Mouse (Mus musculus) adrenal gland, postnatal 25 days (tissue): Measurements from ENCODE around the gene Pawr. TPM values are rescaled to one million over a fixed set of nuclear protein-coding genes. Genes with fewer than 3 reads are reported as not detected.

ENCODE experiments used
- DNase-seq: peaks from one replicate; pipeline ENCODE4 v3.0.0; 2021; ENCODE audit warnings: mixed read lengths
- microRNA-seq, 2 experiments: library from miRNA; unstranded; fragments of <30 nt; microRNA quantifications; one replicate each; pipeline ENCODE4 v1.2.0; 2021
- total RNA-seq: library from RNA; stranded (reverse); gene quantifications from 2 replicates; pipeline ENCODE4 v1.2.3, GENCODE M21; 2021

Gene Pawr
- total RNA-seq, 1 experiment from 2014 or later, result 12.3 TPM

DNA sequence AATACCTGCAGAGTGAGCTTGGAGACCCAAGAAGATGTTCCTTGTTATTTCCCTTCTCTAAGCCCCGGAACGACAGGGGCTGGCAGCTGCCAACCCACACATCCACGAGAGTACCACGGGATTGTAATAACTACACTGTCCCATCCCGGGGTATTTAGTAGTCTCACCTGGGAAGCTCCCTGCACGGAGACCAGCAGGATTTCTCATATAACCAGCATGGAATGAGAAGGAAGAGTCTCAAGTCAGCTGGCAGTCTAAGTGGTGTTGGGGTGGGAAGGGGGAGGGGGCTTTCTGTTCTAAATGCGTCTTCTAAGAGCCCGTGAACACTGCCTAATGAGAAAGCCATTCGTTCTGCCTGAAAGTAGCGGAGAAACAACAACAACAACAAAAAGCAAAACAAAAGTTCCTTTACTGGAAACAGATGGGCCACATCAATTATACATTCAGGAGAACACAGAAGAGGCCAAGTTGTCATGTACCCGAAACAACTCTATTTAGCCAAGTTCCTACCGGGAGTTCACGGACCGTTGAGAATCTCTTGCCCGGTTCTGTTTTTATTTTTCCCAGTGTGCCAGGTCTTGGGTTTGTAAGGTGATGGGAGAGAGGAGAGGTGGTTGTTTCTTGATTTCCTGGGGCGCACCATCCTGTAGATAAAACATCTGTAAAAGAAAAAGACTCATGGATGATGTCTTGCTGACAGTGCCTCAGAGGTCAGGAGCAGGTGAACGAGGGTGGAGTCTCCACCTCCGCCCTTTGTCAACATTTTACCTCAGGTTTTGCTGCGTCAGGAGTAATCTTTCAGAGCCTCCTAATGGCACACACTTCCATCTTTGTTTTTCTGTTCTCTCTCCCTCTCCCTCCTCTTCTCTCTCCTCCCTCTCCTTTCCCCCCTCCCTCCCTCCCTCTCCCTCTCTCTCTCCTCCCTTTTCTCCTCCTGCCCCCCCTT, 112.3 kb downstream of the Pawr start:
- no peak for DNase-seq

DNA sequence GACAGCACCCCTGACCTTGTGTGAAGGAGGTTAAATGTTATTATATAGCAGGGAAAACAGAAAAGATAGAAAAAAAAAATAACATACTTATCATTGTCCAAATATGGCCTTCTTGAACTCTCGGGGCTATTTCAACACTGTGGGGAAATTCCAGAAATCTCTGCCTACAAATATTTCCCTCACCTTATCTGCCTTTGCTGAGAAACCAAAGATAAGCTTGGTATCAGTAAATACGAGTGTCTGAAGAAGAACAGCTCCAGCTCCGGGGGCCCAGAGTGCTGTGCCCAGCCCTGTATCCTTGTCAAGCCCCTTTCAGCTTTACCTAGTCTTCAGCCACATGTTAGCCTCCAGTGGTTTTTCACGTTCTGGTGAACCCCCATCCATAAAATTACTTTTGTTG, 113.2 kb downstream of the Pawr start:
- no peak for DNase-seq

DNA sequence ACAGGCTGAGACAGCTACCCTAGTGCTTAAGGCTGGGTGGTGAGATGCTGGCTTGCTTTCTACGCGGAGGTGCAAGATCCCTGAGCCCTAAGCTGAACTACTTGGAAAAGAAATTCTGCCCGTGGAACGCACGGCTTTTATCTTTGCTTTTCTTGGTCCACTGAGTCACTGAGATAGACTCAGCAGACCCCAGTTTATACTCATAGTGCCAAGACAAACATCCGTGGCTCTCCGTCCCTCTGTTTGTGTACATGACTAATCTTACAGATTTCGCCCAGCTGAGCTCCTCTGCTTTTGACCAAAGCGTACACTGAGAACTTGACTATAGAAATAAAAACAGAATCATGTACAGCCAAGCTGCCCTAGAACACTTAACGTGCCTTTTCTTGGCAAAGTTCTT, 113.7 kb downstream of the Pawr start:
- no peak for DNase-seq

DNA sequence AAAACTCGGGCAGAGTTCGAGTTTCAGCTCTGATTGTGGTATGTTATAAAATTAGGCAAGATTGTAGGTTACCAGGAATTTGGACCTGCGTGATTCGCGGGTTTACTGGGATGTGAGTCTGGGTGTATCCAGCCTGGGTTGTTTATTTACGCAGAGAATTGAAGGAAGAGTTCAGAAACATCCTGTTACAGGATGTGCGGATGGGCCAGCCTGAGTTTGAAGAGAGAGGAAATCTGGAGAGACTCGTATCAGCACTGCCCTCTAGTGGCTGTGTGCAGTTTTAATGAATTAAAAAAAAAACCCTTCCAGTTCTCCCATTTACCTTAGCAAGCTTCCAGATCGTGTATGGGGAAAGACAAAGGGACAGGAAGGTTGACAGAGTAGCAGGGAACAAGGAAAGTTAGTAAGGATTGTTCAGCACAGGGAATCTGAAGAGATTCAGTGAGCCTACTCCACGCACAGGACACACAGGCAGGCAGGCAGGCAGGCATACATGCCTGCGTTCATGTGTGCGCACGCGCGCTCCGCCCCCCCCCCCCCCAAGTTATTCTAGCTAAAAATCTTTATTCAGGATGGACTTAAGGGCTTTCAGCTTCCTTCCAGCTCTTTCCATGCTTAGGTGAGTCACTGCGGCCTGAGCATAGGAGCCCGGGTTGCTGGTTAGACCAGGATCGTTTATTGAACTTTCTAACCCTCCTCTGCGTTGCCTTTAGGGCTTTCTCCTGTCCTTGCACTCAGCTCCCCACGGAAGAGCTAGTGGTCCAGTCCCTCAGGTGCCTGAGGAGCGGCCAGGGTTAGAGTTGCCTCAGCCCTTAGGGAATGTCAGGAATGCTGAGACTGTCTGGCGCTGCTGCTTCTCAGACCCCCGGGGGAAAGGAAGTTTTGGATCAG, 114.4 kb downstream of the Pawr start:
- DNase-seq, result peak; percentile 41

DNA sequence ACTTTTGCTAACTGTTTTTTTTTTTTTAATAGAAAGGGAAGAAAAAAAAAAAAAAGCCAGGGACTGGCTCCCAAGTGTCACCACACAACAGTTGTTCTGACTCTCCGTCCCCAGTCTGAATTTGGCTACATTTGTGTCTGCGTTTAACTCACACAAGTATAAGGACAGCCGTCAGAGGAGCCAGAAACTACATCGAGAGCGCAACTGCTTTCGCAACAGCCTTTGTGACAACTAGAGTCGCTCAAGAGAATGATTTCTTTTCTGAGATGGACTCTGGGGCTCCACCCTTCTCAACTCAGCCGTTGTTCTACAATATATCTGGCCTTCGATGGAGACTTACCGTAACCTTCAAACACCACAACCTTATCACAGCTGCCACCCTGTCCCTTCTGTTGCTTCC, 115.3 kb downstream of the Pawr start:
- DNase-seq, result no peak

DNA sequence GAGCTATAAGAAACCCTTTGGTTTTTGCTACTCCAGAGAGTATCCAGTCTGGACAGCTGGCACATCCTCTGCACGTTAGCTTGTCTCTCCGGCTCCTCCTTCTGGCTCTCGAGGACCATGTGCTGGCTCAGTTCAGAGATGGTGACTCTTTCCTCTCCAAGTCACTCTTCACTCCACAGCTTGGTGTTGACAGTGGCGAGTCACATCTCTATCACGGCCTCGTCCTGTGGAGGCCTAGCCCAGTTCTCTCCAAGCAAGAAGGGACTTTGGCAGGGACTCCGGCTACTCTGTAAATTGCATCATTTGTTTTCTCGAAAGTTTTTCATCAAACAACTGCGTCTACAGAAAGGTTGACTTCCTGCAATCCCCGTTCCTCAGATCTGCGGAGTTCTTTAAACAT, 116.5 kb downstream of the Pawr start:
- DNase-seq, result no peak

DNA sequence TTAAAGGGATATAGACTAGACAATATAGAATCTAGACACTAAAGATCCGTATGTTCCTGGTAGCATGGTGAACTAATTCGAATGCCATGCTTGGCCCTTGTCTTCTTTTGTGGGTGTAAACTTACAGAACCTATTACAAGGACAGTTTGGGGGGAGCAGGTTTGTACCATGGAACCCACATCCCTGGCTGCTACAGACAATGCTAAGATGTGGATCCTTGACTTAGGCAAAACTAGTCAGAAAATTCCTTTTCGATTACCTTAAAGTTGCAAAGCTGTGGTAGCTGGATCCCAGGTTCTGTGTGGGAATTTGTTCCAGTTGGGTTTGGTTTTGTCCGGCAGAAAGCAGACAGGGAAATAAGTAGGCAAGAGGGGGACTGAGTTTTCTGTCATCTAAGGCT, 118.5 kb downstream of the Pawr start:
- DNase-seq, result no peak

DNA sequence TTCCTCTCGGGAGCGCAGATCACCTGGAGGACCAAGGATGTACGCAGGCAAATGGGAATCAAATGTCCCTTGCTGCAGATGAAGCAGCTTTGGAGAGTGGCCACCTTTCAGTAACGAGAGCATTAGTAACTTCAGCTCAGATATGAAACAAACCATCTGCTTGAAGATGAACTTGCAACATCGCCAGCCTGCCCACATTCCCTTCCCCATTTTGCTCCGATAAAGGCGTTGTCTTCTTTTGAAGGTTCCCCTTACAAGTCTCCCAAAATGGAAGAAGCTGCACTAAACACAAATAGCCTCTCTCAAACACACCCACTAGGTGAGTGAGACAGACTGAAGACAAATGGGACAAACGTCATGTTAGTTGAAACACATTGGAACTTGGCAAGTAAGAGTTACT, 119.6 kb downstream of the Pawr start:
- no peak for DNase-seq

DNA sequence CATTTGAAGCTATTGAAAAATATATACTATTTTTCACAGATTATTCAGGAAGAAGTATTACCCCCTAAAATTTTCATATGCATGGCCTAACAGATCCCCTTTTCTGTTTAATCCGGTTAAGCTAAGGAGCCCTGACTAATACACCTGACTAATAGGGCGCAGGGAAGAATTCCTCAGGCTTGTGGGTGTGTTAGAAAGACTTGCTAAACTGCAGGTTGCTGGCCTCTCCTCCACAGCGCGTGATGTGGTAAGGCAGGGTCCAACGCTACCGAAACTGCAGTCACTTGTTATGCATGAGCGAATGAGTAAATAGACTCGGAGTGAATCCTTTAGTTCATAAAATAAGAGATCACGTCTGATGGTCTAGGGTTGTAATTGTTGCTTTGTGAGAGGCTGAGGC, 120.5 kb downstream of the Pawr start:
- no peak for DNase-seq

DNA sequence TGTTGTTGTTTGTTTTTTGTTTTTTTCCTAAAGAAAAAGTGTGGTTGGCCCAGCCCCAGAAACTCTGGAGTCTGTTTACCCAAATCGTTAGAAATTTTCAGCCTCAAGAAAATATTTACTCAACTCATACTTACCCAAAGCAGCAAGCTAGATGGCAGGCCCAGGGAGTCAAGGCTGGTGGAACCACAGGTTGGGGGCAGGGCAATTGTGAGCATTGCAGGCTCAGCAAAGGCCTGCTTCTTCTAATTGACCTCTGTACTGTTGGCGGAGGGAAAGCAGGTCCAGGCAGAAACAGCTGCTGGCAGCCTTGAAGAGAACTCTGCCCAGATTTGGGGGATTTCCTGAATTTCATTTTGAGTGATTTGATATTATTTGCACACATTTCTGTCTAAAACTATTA, 121.6 kb downstream of the Pawr start:
- no peak for DNase-seq

DNA sequence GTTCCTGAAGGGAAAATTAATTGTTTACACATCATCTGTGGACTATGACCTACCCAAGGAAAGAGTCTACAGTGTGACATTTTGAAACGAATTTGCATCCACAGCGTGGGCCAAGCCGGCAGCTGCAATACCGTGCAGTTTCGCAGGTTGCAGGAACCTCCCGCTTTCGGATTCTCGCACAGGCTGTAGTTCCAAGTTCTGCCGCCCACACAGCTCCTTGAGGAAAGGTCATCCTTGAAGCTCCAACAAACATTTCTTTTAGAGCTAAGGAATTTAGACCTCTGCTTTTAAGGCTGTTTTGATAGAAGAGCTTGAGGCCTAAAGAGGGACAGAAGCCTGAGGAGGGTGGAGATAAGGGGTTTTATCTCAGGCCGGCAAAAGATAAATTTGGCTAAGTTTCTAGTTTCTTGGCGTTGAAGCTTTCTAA, 122.8 kb downstream of the Pawr start:
- no peak for DNase-seq

DNA sequence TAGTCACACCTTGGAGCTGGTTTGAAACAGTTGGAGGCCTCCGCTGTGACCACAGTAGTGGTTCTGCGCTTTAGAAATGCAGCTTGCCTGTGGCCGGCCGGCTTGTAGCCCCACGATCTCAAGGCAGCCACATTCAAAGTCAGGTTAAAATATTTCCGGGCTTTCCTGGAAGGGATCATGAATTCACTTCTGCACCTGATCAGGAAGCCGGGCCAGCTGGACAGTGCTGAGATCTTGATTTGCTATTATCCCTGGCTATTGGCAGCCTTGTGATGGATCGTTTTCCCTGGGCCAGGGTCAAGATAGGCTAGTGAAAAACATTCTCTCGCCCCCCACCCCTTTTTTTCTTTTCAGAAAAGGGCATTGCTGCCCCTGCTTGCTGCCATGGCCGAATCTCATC, 123.3 kb downstream of the Pawr start:
- no peak for DNase-seq

DNA sequence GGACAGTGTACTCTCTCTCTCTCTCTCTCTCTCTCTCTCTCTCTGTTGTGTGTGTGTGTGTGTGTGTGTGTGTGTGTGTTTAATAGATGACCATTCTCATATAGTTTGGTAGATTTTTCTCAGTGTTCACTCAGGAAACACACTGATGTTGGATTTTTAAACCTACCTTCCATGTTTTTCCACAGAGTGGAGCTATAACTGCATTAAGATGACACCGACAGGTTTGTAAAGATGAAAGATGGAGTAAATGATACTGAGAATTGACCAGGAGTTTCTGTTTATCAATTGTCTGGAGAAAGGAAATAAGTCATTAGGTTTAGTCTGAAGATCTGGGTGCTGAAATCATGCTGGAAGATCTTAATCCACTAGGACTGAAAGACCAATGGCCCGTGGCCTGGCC, 124.0 kb downstream of the Pawr start:
- DNase-seq, result no peak

DNA sequence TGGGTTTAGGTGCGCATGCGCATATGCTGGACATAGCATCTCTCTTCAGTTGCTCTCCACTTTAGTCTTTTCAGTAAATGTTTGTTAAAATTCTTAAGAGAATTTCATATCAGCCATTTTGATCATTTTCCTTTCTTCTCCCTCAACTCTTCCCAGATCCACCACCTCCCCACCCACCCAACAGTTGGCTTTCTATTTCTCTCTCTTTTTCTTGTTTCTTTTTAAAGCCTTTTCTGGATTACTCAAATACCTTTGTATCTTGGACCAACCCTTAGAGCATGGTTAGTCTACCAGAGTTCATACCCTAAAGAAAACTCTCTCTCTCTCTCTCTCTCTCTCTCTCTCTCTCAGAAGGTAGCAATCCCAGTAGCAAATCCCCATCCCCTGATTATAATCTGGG, 125.1 kb downstream of the Pawr start:
- DNase-seq, result no peak

DNA sequence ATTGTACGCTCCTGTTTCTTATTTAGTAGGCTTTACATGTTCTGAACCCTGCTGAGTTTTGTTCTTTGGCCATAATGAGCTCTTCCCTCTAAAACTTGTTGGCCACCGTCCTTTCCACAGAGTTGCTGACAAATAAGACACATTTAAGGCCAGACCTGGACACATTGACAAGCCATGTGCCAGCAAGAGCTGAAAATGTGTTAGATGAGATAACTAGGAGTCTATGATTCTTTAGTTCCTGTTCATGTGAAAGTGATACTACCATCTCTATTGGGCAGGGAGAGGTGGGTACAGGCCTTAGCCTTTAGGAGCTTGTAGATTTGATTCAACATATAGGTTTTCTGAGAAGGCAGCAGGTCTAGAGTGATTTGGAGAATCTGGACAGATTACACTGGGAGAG, 129.9 kb downstream of the Pawr start:
- DNase-seq, result no peak

Small RNA genes lying within 50 kb of the gene (microRNA-seq; reads per million reads assigned to microRNA genes)
- gene Gm25591, result 0 reads per million in 2 experiments

Other genes starting within 250 kb of the Pawr start
- 112 and 131 TPM in 2 replicates for gene Ppp1r12a, start 169.9 kb upstream of the Pawr start, total RNA-seq